Mouse (Mus musculus) limb, embryonic 14.5 days (tissue): ENCODE data around the gene Defb19. TPM values are rescaled to one million over a fixed set of nuclear protein-coding genes. Genes with fewer than 3 reads are reported as not detected.

ENCODE experiments used
- ATAC-seq: fragments of 200-750 bp; cut with Nextera tagmentation; 2 replicates; pipeline ENCODE4 v1.8.0; 2017; ENCODE audit warnings: low read depth, moderate number of reproducible peaks, moderate TSS enrichment; ENCODE audit not compliant: low FRiP score
- DNase-seq: peaks from one replicate; pipeline ENCODE4 v3.0.0-alpha.2; 2015; ENCODE audit warnings: low spot score
- H3K27ac ChIP-seq: fragments of 300-500 bp; sonication (generic); replicated peaks from 2 replicates; pipeline ENCODE4 v1.5.1; 2014; ENCODE audit warnings: low read depth, mild to moderate bottlenecking, low read length, moderate library complexity, mixed read lengths
- H3K27me3 ChIP-seq: fragments of 300-500 bp; sonication (generic); 2 replicates; pipeline ENCODE4 v1.6.1; 2014; ENCODE audit warnings: low read length, mixed read lengths; ENCODE audit not compliant: control insufficient read depth, insufficient read depth
- H3K36me3 ChIP-seq: fragments of 300-500 bp; sonication (generic); 2 replicates; pipeline ENCODE4 v1.6.1; 2014; ENCODE audit warnings: mild to moderate bottlenecking, low read length, moderate library complexity, mixed read lengths; ENCODE audit not compliant: control insufficient read depth, insufficient read depth
- H3K4me1 ChIP-seq: fragments of 300-500 bp; sonication (generic); 2 replicates; pipeline ENCODE4 v1.6.1; 2014; ENCODE audit warnings: antibody characterized with exemption, low read length, mixed read lengths; ENCODE audit not compliant: control insufficient read depth, insufficient read depth
- H3K4me2 ChIP-seq: fragments of 300-500 bp; sonication (generic); replicated peaks from 2 replicates; pipeline ENCODE4 v1.6.1; 2014; ENCODE audit warnings: low read depth, mild to moderate bottlenecking, low read length, moderate library complexity; ENCODE audit not compliant: severe bottlenecking
- H3K4me3 ChIP-seq: fragments of 300-500 bp; sonication (generic); replicated peaks from 2 replicates; pipeline ENCODE4 v1.5.1; 2014; ENCODE audit warnings: low read length
- H3K9ac ChIP-seq: fragments of 300-500 bp; sonication (generic); 2 replicates; pipeline ENCODE4 v1.6.1; 2014; ENCODE audit warnings: mild to moderate bottlenecking, low read depth, low read length, moderate library complexity; ENCODE audit not compliant: severe bottlenecking
- H3K9me3 ChIP-seq: fragments of 300-500 bp; sonication (generic); 2 replicates; pipeline ENCODE4 v1.6.1; 2016; ENCODE audit warnings: low read length; ENCODE audit not compliant: control insufficient read depth
- POLR2A ChIP-seq: fragments of 200-500 bp; IDR thresholded peaks from 2 replicates; pipeline ENCODE4 v1.8.0; 2012; ENCODE audit warnings: inconsistent platforms, mild to moderate bottlenecking, moderate library complexity, borderline replicate concordance; ENCODE audit not compliant: insufficient read depth, insufficient read length; ENCODE audit errors: extremely low read depth
- WGBS: fragments of 180-500 bp; shearing (Covaris S2); extraction: QIAGEN DNeasy Blood & Tissue Kit; methylation state at CpG from one replicate; pipeline ENCODE4 v1.1.7; 2014; 5-methylcytosine and 5-hydroxymethylcytosine counted together
- polyA plus RNA-seq, 2 experiments: library from polyadenylated mRNA; depleted of rRNA in 1 of 2; stranded (reverse) in 1 of 2; unstranded in 1 of 2; fragments of >200 nt; fragmentation: Nextera tagmentation in 1 of 2; extraction: Ambion mirVana in 1 of 2; gene quantifications; 2 replicates each; pipeline versions ENCODE4 v1.2.1 to v1.2.3; 2012 to 2014

Defb19 gene
- polyA plus RNA-seq, 2 experiments, result not detected

GRCm38 (mm10) chr2:152586926-152587560 lies 6.9 kb upstream of the Defb19 start:
- DNase-seq (no peak), ATAC-seq (no peak)
- Histone ChIP-seq H3K4me2 (no peak overlapping the region), H3K27me3 (no peaks in the 10 kb centered on the region), H3K27ac (no peak overlapping the region), H3K4me1 (no peaks in the 10 kb centered on the region), H3K36me3 (no peaks in the 10 kb centered on the region), H3K4me3 (no peak overlapping the region), H3K9ac (no peak overlapping the region), H3K9me3 (no peaks in the 10 kb centered on the region)
- WGBS, result 71% methylated on average over 4 of the region's 4 CpGs
- no peak for TF ChIP-seq POLR2A

- H3K27me3 ChIP-seq, result no peaks in the 10 kb centered on the region
- no peaks in the 10 kb centered on the region for H3K4me1 ChIP-seq
- H3K9ac ChIP-seq, result no peak overlapping the region
- no peak for DNase-seq
- no peaks in the 10 kb centered on the region for H3K9me3 ChIP-seq
- TF ChIP-seq POLR2A, result no peak
- no peak for ATAC-seq
- 85% methylated on average over 11 of the region's 11 CpGs for WGBS
- H3K36me3 ChIP-seq, result no peaks in the 10 kb centered on the region
- no peak overlapping the region for H3K27ac ChIP-seq
- no peak overlapping the region for H3K4me3 ChIP-seq
- no peak overlapping the region for H3K4me2 ChIP-seq
These were observed 500 bp upstream of the Defb19 start for GRCm38 (mm10) chr2:152580612-152581011.

- no peak overlapping the region for H3K4me2 ChIP-seq
- H3K9ac ChIP-seq, result no peak overlapping the region
- no peaks in the 10 kb centered on the region for H3K4me1 ChIP-seq
- no peak overlapping the region for H3K4me3 ChIP-seq
- no peaks in the 10 kb centered on the region for H3K27me3 ChIP-seq
- no peak for DNase-seq
- no peak overlapping the region for H3K27ac ChIP-seq
- WGBS, result 94% methylated on average over 8 of the region's 8 CpGs
- TF ChIP-seq POLR2A, result no peak
- no peaks in the 10 kb centered on the region for H3K36me3 ChIP-seq
- H3K9me3 ChIP-seq, result no peaks in the 10 kb centered on the region
- no peak for ATAC-seq
These were observed 6.6 kb downstream of the Defb19 start for GRCm38 (mm10) chr2:152573484-152573883.

- Histone ChIP-seq H3K4me3 (no peak within 1 kb of the TSS), H3K9me3 (no peaks in the 10 kb centered on the region), H3K4me2 (no peak within 1 kb of the TSS), H3K4me1 (no peaks in the 10 kb centered on the region), H3K9ac (no peak within 1 kb of the TSS), H3K27me3 (no peaks in the 10 kb centered on the region), H3K27ac (no peak within 1 kb of the TSS), H3K36me3 (no peaks in the 10 kb centered on the region)
- no peak for TF ChIP-seq POLR2A
- WGBS, result 64% methylated on average over 11 of the region's 11 CpGs
- ATAC-seq (no peak), DNase-seq (no peak)
These were observed 7.9 kb downstream of the Defb19 start, which contains the start of gene Defb21 for GRCm38 (mm10) chr2:152572114-152572794. Defb21 (plus strand) TSS chr2:152572744.

GRCm38 (mm10) chr2:152570313-152570712 lies 9.8 kb downstream of the Defb19 start:
- Histone ChIP-seq H3K4me3 (no peak overlapping the region), H3K27ac (no peak overlapping the region), H3K4me1 (no peaks in the 10 kb centered on the region), H3K9ac (no peak overlapping the region), H3K9me3 (no peaks in the 10 kb centered on the region), H3K4me2 (no peak overlapping the region), H3K27me3 (no peaks in the 10 kb centered on the region), H3K36me3 (no peaks in the 10 kb centered on the region)
- DNase-seq, result no peak
- TF ChIP-seq POLR2A, result no peak
- WGBS, result 83% methylated on average over 6 of the region's 6 CpGs
- no peak for ATAC-seq

- Histone ChIP-seq H3K4me2 (no peak overlapping the region), H3K4me1 (no peaks in the 10 kb centered on the region), H3K9me3 (no peaks in the 10 kb centered on the region), H3K4me3 (no peak overlapping the region), H3K27ac (no peak overlapping the region), H3K36me3 (no peaks in the 10 kb centered on the region), H3K27me3 (no peaks in the 10 kb centered on the region), H3K9ac (no peak overlapping the region)
- TF ChIP-seq POLR2A, result no peak
- WGBS, result 70% methylated on average over 4 of the region's 4 CpGs
- DNase-seq (no peak), ATAC-seq (no peak)
These were observed 10.2 kb downstream of the Defb19 start for GRCm38 (mm10) chr2:152569881-152570280.
